8 mouse cellular contexts compared by ENCODE assay signal in genomic region chr15:99724292-99725021, GRCm38 (mm10). TPM values are rescaled to one million over a fixed set of nuclear protein-coding genes. Genes with fewer than 3 reads are reported as not detected.
DNase-seq lines count a peak whose midpoint lies in the region; ATAC-seq and TF ChIP-seq lines count a peak whose summit lies in the region.

No protein-coding gene starts in this region.

- H3K27ac ChIP-seq in gastrocnemius, adult 2 months, result peak overlapping the region; percentile 96
- peak overlapping the region; percentile 78 for H3K27ac ChIP-seq in hindbrain, postnatal 0 days
- peak overlapping the region; percentile 93 for H3K27ac ChIP-seq in midbrain, embryonic 10.5 days (replicated peaks)

- TF ChIP-seq CTCF in gastrocnemius, adult 2 months (IDR thresholded peaks at IDR 0.05), result peak; percentile 64
- TF ChIP-seq CTCF in hindbrain, postnatal 0 days (IDR thresholded peaks at IDR 0.05; ENCODE audit: low read depth), result peak; percentile 71

- H3K9me3 ChIP-seq in hindbrain, postnatal 0 days (ENCODE audit: low read length), result no peaks in the 10 kb centered on the region
- H3K9me3 ChIP-seq in midbrain, embryonic 10.5 days (replicated peaks), result no peaks in the 10 kb centered on the region; the same call in 1 of the 2 replicates

- peak; percentile 81 for DNase-seq in right cerebral cortex, adult 18-20 months
- no peak for DNase-seq in right cerebral cortex, postnatal 4 days
- DNase-seq in cerebellum, postnatal 14 days, result peak; percentile 72
- DNase-seq in gastrocnemius, adult 2 months, result peak; percentile 90
- peak; percentile 85 for DNase-seq in hindbrain, postnatal 0 days (ENCODE audit: low spot score)
- peak; percentile 67 to 73 for DNase-seq in left cerebral cortex, postnatal 36 days (ENCODE audit: low spot score in 2 of 2)
- DNase-seq in midbrain, embryonic 10.5 days (ENCODE audit: low spot score), result peak; percentile 61
- DNase-seq in spleen, postnatal 36 days (ENCODE audit: low spot score in 2 of 2), result peak; percentile 37 to 56

- H3K4me3 ChIP-seq in gastrocnemius, adult 2 months, result peak overlapping the region; percentile 98
- peak overlapping the region; percentile 67 for H3K4me3 ChIP-seq in hindbrain, postnatal 0 days (ENCODE audit: low read length)
- H3K4me3 ChIP-seq in midbrain, embryonic 10.5 days, result peak overlapping the region; percentile 98

- 5% methylated on average over 16 of the region's 16 CpGs for WGBS in hindbrain, postnatal 0 days
- 10% methylated on average over 16 of the region's 16 CpGs for WGBS in midbrain, embryonic 10.5 days

- ATAC-seq in hindbrain, postnatal 0 days, result 0 out of 2 replicates have a peak, but pooled peaks have one; percentile 9

- no peaks in the 10 kb centered on the region for H3K27me3 ChIP-seq in hindbrain, postnatal 0 days (ENCODE audit: insufficient read depth, low read length)
- H3K27me3 ChIP-seq in midbrain, embryonic 10.5 days (ENCODE audit: low read depth, poor library complexity, severe bottlenecking), result no peaks in the 10 kb centered on the region

- no peaks in the 10 kb centered on the region for H3K36me3 ChIP-seq in hindbrain, postnatal 0 days (ENCODE audit: insufficient read depth, low read length)
- peaks cover 61% of the 10 kb centered on the region for H3K36me3 ChIP-seq in midbrain, embryonic 10.5 days

- intact Hi-C loops in gastrocnemius, adult 2 months (cut with DNase I), result loop anchor here (5.0 kb wide), 1 partner anchor 178 kb away; no protein-coding TSS in a partner anchor
- intact Hi-C loops in left cerebral cortex, postnatal 36 days (cut with DNase I), result loop anchor here (5.0 kb wide), 2 partner anchors 48 to 178 kb away; partner anchors contain the start of gene Cers5

- H3K4me2 ChIP-seq in hindbrain, postnatal 0 days (ENCODE audit: low read depth, low read length), result peak overlapping the region; percentile 59

- H3K4me1 ChIP-seq in hindbrain, postnatal 0 days (ENCODE audit: insufficient read depth, low read length), result peaks cover 25% of the 10 kb centered on the region
- peaks cover 54% of the 10 kb centered on the region for H3K4me1 ChIP-seq in midbrain, embryonic 10.5 days

- peak overlapping the region; percentile 87 for H3K9ac ChIP-seq in hindbrain, postnatal 0 days (replicated peaks; ENCODE audit: low read length)

RNA-seq across cellular contexts. Expression of gene Cox14, which starts 1.0 kb away (rescaled TPM):
- 100 to 1,000 TPM; 145 to 166 TPM for total RNA-seq in gastrocnemius, adult 2 months (2021)
- total RNA-seq in hindbrain, postnatal 0 days (2014; rRNA removed), result 61.2 and 101 TPM in 2 replicates
- 201 and 202 TPM in 2 replicates for polyA plus RNA-seq in hindbrain, postnatal 0 days (2015; fragmentation: Nextera tagmentation; extraction: Ambion mirVana)
- 100 to 1,000 TPM; 112 to 121 TPM for total RNA-seq in left cerebral cortex, postnatal 36 days (2021)
- 157 and 159 TPM in 2 replicates for polyA plus RNA-seq in midbrain, embryonic 10.5 days (2016; fragmentation: Nextera tagmentation; extraction: Ambion mirVana)

RNA-seq across cellular contexts. Expression of gene Gpd1, which starts 7.1 kb away (rescaled TPM):
- 100 to 1,000 TPM; 381 to 575 TPM for total RNA-seq in gastrocnemius, adult 2 months (2021)
- 2.8 and 3.7 TPM in 2 replicates for total RNA-seq in hindbrain, postnatal 0 days (2014; rRNA removed)
- polyA plus RNA-seq in hindbrain, postnatal 0 days (2015; fragmentation: Nextera tagmentation; extraction: Ambion mirVana), result 2.5 TPM in 2 replicates
- total RNA-seq in left cerebral cortex, postnatal 36 days (2021), result 100 to 1,000 TPM in 1 of 2 experiments, 10 to 100 TPM in 1; 89.9 to 104 TPM
- 0.40 and 0.62 TPM in 2 replicates for polyA plus RNA-seq in midbrain, embryonic 10.5 days (2016; fragmentation: Nextera tagmentation; extraction: Ambion mirVana)

RNA-seq across cellular contexts. Expression of gene Gm17349, which starts 19.2 kb away (rescaled TPM):
- 1 to 10 TPM in 1 of 2 experiments, not detected in 1; 1.0 TPM for total RNA-seq in gastrocnemius, adult 2 months (2021)
- total RNA-seq in hindbrain, postnatal 0 days (2014; rRNA removed), result not detected in 2 replicates
- polyA plus RNA-seq in hindbrain, postnatal 0 days (2015; fragmentation: Nextera tagmentation; extraction: Ambion mirVana), result not detected in 2 replicates
- 10 to 100 TPM in 1 of 2 experiments, 1 to 10 TPM in 1; 9.2 to 10.4 TPM for total RNA-seq in left cerebral cortex, postnatal 36 days (2021)
- not detected in 2 replicates for polyA plus RNA-seq in midbrain, embryonic 10.5 days (2016; fragmentation: Nextera tagmentation; extraction: Ambion mirVana)

RNA-seq across cellular contexts. Expression of gene Smarcd1, which starts 22.5 kb away (rescaled TPM):
- total RNA-seq in gastrocnemius, adult 2 months (2021), result 1 to 10 TPM; 6.9 to 7.2 TPM
- total RNA-seq in hindbrain, postnatal 0 days (2014; rRNA removed), result 74.0 and 89.4 TPM in 2 replicates
- 78.1 and 91.2 TPM in 2 replicates for polyA plus RNA-seq in hindbrain, postnatal 0 days (2015; fragmentation: Nextera tagmentation; extraction: Ambion mirVana)
- total RNA-seq in left cerebral cortex, postnatal 36 days (2021), result 100 to 1,000 TPM; 159 to 164 TPM
- 98.1 and 112 TPM in 2 replicates for polyA plus RNA-seq in midbrain, embryonic 10.5 days (2016; fragmentation: Nextera tagmentation; extraction: Ambion mirVana)

RNA-seq across cellular contexts. Expression of gene Cers5, which starts 48.2 kb away (rescaled TPM):
- 1 to 10 TPM; 4.6 to 5.4 TPM for total RNA-seq in gastrocnemius, adult 2 months (2021)
- 92.8 and 105 TPM in 2 replicates for total RNA-seq in hindbrain, postnatal 0 days (2014; rRNA removed)
- 73.0 and 73.9 TPM in 2 replicates for polyA plus RNA-seq in hindbrain, postnatal 0 days (2015; fragmentation: Nextera tagmentation; extraction: Ambion mirVana)
- 10 to 100 TPM; 32.3 to 42.2 TPM for total RNA-seq in left cerebral cortex, postnatal 36 days (2021)
- polyA plus RNA-seq in midbrain, embryonic 10.5 days (2016; fragmentation: Nextera tagmentation; extraction: Ambion mirVana), result 58.4 and 63.5 TPM in 2 replicates

Comparison
In these comparisons a context has a peak if more than half of its experiments do, and no peak if none do; other contexts are left out.
1. RNA of gene Gpd1, which starts 7.1 kb away (total RNA-seq): 381 to 575 TPM in gastrocnemius, adult 2 months and 89.9 to 104 TPM in left cerebral cortex, postnatal 36 days; 2.8 to 3.7 TPM in hindbrain, postnatal 0 days; every median in the first group is over 10 times any median in the second.
2. RNA of gene Gm17349, which starts 19.2 kb away (total RNA-seq): 9.2 to 10.4 TPM in left cerebral cortex, postnatal 36 days; 1.0 TPM in gastrocnemius, adult 2 months and not detected in hindbrain, postnatal 0 days; every median in the first group is over 4 times any median in the second.
3. Peak in every context shown above with its lines, with median percentiles within 50 percentile points of each other: H3K27ac ChIP-seq and H3K4me3 ChIP-seq.